Mouse (Mus musculus): Measurements from ENCODE around the gene Ggt7. TPM values are rescaled to one million over a fixed set of nuclear protein-coding genes. Genes with fewer than 3 reads are reported as not detected.
A peak's percentile ranks its signal among the peaks of the same experiment; 100 is the strongest.
"Not testable (repeated sequence)": the region's sequence is repeated elsewhere in the genome, so short reads cannot be mapped to it uniquely, and the experiment has no call there.

The Ggt7 gene
- under 1 TPM; 0.52 to 0.59 TPM for total RNA-seq (2021)
- long read RNA-seq, experiment 1, partial matches to known transcripts, result 1 of 1 reads
- long read RNA-seq, experiment 1, other reads (novel, unspliced or antisense), result 0 of 1 reads
- long read RNA-seq, experiment 2, result 0 reads

GRCm38 (mm10) chr2:155517455-155518423 lies at the start of gene Ggt7, which contains the start of gene Acss2:
Gene Ggt7 (minus strand): TSS chr2:155518237.
Gene Acss2 (plus strand): TSS chr2:155517948.
- DNase-seq, result peak; percentile 99 to 100

- DNase-seq, result no peak
Observed at GRCm38 (mm10) chr2:155567751-155568150, 49.7 kb upstream of the Ggt7 start.

- no peak for DNase-seq
Observed at GRCm38 (mm10) chr2:155562934-155563333, 44.9 kb upstream of the Ggt7 start.

DNA sequence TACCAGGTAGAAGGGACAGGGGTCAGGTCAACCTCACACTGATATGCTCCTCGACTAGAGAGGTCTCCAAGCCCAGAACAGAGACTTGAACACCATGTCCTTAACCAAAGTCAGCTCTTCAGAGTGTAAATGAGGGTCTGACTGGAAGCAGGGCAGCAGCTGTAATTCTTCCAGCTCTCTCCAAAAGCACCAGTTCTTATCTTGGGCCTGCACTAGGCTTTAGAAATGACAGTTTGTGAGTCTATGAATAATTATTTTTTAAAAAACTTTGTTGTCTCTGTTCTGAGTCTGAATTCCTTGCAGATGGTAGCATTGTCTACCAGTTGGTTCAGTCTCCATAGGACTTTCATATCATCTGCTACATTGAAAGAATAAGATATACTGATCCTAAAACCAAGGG lies 44.2 kb upstream of the Ggt7 start:
- no peak for DNase-seq

DNA sequence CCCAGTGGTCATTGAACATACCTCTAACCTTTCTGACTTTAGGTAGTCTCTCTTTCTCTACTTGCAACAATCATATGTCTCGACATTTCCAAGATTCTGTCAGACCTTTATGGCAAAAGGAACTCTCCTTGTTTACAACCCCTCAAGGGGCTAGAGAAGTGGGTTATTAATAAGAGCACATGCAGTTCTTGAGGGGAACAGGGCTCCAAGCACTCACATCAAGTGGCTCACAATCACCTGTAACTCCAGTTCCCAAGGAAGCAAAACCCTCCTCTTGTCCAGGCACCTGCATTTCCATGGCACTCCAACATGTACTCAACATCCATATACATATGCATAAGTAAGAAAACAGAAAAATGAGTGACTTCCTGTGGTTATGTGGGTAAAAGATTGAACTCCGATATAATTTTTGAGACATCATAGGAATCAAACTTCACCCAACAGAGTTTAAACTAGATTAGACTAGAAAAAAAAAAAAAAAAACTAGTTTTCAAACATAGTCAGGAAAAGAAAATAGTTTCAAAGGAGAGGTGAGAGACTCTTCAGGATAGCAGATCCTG lies 36.5 kb upstream of the Ggt7 start:
- no peak for DNase-seq

- peak in 1 of 2 experiments; percentile 8 for DNase-seq
Observed at GRCm38 (mm10) chr2:155552949-155553354, 34.9 kb upstream of the Ggt7 start.

DNA sequence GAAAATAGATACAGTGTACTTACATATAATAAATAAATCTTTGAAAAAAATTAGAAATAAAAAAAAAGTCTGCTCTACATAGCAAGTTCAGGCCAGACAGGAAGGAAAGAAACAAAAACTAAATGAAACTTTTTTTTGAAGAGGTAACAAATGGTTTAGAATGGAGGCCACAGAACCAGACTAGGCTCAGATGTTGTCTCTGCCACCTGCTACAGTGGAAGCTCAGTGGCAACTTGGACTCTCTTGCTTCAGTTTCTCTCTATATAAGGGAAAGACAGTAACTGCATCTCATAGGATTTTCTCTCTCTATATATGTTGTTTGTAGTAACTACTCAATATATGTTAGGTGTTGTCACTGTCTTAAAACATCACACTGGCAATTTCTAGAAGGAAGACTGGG lies 34.3 kb upstream of the Ggt7 start:
- DNase-seq, result no peak

DNA sequence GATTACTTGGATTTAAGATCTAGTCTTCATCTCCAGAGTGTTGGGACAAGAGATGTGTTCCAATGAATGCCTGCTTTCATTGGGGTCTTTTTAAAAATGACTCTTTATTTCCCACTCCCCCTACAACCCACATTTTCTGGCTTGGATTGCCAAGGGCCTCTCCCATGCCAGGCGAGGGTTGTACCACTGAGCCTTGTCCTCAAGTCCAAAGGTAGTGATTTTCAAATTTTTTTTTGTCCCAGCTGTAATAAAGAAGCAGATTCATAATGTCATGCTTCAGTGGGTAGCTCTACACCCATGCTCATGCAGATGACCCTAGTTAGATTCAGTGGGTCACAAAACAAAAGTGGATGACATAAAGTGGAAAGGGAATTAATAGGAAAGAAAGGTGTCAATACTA lies 28.9 kb upstream of the Ggt7 start:
- no peak for DNase-seq

DNA sequence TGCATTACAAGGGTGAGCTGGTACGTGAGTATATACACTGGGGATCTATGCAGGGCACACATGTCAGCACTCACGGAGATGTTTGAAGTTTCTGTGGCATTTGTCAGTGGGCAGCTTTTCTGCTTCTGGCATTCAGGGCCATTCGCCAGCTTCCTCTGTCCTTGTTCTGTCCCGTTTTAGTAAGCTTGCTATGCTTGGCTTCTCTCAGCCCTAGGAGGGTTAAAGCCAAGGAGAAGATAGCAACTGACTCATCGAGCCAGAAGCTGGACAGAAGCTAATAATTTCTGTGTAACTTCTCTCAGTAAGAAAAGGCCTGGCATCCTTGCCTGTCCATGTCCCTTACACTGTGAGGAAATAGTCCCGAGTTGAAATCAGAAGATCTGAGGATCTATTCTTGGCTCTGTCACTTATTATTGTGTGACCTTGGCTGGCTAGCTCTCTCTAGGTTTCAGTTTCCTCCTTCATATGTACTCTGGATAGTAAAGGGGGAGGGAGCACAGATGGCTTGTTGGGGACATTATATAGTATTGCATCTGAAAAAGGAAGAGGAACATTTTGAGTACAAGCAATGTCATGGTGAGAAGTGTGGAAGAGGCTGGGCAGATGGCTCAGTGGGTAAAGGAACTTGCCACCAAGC lies 22.9 kb upstream of the Ggt7 start:
- peak; percentile 64 to 76 for DNase-seq

DNA sequence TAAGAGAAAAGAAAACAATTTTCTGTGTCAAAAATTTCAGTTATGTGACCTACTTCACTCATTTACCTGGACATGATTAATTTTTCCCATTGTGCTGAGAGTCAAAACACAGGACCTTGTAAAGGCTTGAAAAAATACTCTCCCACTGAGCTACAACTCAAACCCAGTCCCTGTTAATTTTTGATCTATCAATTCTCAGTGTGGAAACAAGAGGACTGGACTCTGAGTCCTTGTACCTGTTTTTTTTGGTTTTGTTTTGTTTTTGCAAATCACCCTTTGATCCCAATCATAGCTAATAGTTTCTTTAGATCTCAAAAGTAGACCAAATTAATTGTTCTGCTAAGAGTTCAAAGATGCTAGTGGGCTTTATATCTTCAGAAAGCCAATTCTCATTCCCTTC lies 21.7 kb upstream of the Ggt7 start:
- DNase-seq, result no peak

DNA sequence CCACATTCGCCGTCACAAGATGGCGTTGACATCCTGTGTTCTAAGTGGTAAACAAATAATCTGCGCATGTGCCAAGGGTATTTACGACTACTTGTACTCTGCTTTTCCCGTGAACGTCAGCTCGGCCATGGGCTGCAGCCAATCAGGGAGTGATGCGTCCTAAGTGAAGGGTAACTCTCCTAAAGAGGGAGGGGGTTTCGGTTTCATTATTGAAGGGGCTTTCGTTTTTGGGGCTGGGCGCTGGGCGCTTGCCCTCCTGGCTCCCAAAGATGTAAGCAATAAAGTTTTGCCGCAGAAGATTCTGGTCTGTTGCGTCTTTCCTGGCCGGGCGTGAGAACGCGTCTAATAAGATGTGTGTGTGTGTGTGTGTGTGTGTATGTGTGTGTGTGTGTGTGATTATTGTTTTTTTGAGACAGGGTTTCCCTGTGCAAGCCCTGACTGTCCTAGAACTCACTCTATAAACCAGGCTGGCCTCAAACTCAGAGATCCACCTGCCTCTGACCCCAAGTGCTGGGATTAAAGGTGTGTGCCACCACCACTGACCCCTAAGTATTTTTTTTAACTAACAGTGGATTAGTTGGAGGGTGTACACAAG lies 20.5 kb upstream of the Ggt7 start:
- DNase-seq, result not testable (repeated sequence)

DNA sequence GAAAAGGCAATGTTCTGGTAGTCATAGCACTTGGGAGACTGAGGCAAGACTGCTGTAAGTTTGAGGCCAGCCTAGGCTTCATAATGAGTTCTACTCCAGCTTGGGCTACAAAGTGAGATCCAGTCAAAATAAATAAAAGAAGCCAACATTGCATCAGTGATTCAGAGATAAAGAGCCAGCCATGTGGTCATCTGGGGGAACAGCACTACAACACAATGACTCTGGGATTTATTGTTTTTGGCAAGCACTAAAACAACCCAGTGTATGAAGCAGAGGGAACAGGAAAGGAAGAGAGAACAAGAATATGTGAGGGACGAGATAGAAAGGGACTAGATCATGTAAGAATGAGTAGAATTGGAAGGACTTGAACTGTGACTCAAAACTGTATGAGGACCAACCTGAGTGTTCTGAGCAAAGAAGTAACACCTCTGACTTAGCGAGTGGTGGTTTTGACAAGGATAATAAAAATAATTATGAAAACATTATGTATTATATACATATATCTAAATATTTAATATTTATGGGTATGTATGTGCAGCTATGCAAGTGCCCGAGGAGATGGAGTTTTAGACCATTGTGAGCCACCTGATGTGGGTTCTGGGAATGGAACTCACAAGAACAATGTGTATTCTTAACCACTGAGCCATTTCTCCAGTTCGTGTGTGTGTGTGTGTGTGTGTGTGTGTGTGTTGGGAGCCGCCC lies 19.9 kb upstream of the Ggt7 start:
- DNase-seq, result no peak

GRCm38 (mm10) chr2:155536292-155536691 lies 18.3 kb upstream of the Ggt7 start:
- no peak for DNase-seq

DNA sequence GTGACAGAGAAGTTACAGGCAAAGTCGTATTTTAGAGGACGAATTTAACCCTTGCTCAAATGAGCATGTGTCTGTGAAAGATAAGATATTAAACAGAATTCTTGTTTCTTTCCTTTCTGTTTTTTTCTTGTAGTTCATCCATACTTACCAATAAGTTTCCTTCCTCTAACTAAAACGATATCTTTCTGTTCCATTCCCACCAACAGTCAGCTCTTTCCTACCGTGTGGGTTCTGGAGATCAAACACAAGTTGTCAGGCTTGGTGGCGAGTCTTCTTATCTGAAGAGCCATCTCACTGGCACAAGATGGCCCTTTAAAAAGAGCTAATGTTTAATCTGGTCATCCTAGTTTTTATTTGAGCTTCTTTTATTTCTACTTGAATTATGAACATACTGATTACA lies 9.3 kb upstream of the Ggt7 start:
- no peak for DNase-seq

DNA sequence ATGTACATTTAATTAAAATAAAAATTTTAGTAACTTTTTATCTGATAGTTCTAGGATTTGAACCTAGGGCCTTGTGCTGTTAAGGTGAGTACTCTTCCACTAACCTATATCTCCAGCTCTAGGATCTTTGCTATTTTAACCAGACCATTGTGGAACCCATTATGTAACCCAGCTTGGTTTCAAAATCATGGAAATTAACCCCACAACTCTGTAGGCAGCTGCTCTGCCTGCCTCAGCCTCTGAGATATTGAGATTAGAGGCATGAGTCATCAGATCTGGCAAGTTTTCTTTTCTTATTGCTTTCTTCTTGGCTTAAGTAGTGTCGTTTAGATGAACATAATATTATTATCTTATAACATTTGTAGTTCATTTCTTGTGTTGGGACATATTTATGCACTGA lies 6.3 kb upstream of the Ggt7 start:
- DNase-seq, result no peak

GRCm38 (mm10) chr2:155523706-155524105 lies 5.7 kb upstream of the Ggt7 start:
- no peak for DNase-seq

GRCm38 (mm10) chr2:155518531-155519270 lies 664 bp upstream of the Ggt7 start:
- DNase-seq, result no peak

- DNase-seq, result peak; percentile 77 to 89
Observed at GRCm38 (mm10) chr2:155515941-155516340, 2.1 kb downstream of the Ggt7 start.

DNA sequence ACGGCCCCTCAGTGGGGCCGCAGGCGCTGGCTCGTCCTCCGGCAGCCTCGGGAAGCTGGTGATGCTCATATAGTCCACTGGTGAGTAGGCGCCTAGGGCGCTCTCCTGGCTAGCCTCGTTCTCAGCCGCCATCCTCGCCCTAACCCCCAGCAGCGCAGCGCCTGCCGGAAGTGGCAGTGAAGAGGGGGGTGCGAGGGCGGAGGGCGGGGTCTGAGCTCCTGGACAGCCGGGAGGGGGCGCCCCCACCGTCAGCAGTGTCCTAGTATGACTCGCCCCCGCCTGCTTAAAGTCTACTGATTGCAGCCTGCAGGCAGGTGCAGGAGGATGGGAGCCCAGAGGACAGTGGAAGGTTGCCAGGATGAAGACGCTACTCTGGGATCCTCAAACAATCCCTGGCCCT lies 3.4 kb downstream of the Ggt7 start:
- peak; percentile 71 to 72 for DNase-seq

- DNase-seq, result no peak
Observed at GRCm38 (mm10) chr2:155513543-155513942, 4.5 kb downstream of the Ggt7 start.

GRCm38 (mm10) chr2:155512479-155512878 lies 5.6 kb downstream of the Ggt7 start:
- DNase-seq, result peak; percentile 40 to 61

Measured in heart, adult 18-20 months (tissue).